Mouse (Mus musculus) stomach, embryonic 15.5 days (tissue): ENCODE measurements around the gene Cplane1. TPM values are rescaled to one million over a fixed set of nuclear protein-coding genes. Genes with fewer than 3 reads are reported as not detected.
"Not testable (repeated sequence)": the region's sequence is repeated elsewhere in the genome, so short reads cannot be mapped to it uniquely, and the experiment has no call there.

ENCODE experiments used
- ATAC-seq: fragments of 200-750 bp; cut with Nextera tagmentation; 2 replicates; pipeline ENCODE4 v1.8.0; 2017; ENCODE audit warnings: low read depth, moderate number of reproducible peaks, moderate TSS enrichment; ENCODE audit not compliant: insufficient read depth, low FRiP score
- H3K27ac ChIP-seq: fragments of 300-500 bp; sonication (generic); 2 replicates; pipeline ENCODE4 v1.5.1; 2015; ENCODE audit warnings: mild to moderate bottlenecking, inconsistent platforms
- H3K27me3 ChIP-seq: fragments of 300-500 bp; sonication (generic); replicated peaks from 2 replicates; pipeline ENCODE4 v1.6.1; 2015; ENCODE audit warnings: inconsistent platforms
- H3K36me3 ChIP-seq: fragments of 300-500 bp; sonication (generic); 2 replicates; pipeline ENCODE4 v1.6.1; 2015; ENCODE audit warnings: inconsistent platforms
- H3K4me1 ChIP-seq: fragments of 300-500 bp; sonication (generic); 2 replicates; pipeline ENCODE4 v1.6.1; 2015; ENCODE audit warnings: inconsistent platforms
- H3K4me2 ChIP-seq: fragments of 300-500 bp; sonication (generic); 2 replicates; pipeline ENCODE4 v1.6.1; 2015; ENCODE audit warnings: mild to moderate bottlenecking, inconsistent platforms
- H3K4me3 ChIP-seq: fragments of 300-500 bp; sonication (generic); replicated peaks from 2 replicates; pipeline ENCODE4 v1.5.1; 2015; ENCODE audit warnings: inconsistent platforms
- H3K9ac ChIP-seq: fragments of 300-500 bp; sonication (generic); 2 replicates; pipeline ENCODE4 v1.6.1; 2015; ENCODE audit warnings: inconsistent platforms
- H3K9me3 ChIP-seq: fragments of 300-500 bp; sonication (generic); 2 replicates; pipeline ENCODE4 v1.6.1; 2016; ENCODE audit warnings: inconsistent platforms
- WGBS: fragments of 180-500 bp; shearing (Covaris S2); methylation state at CpG from one replicate; pipeline ENCODE4 v1.1.7; 2015; 5-methylcytosine and 5-hydroxymethylcytosine counted together
- polyA plus RNA-seq: library from polyadenylated mRNA; unstranded; fragments of >200 nt; fragmentation: Nextera tagmentation; extraction: Ambion mirVana; gene quantifications from 2 replicates; pipeline ENCODE4 v1.2.1, GENCODE M21; 2015

The Cplane1 gene
- polyA plus RNA-seq, 1 experiment from 2014 or later: 7.3 TPM

DNA sequence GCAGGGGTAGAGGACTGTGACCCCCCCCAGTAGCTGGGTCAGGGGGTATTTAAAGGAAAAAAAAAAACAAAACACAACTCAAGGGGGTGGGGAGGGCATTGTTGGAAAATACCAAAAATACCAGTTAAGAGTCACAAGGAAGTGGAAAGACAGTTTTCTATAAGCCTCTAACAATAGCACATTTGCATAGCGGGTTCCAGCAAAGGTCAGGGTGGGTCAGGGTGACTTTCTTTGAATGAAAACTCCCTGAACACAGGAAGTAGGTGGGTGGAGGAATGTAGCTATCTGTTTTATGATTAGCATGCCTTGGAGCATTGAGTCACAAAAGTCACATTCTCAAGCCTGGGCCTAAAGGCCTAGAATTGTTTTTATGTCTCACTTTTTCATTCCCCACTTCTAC lies 65.3 kb downstream of the Cplane1 start:
- H3K4me2 ChIP-seq, H3K27me3 ChIP-seq, H3K4me1 ChIP-seq, H3K9ac ChIP-seq, H3K27ac ChIP-seq, ATAC-seq, H3K9me3 ChIP-seq, H3K4me3 ChIP-seq: not testable (repeated sequence)
- H3K36me3 ChIP-seq: peaks cover 22% of the 10 kb centered on the region
- WGBS: 79% methylated on average over 1 of the region's 1 CpGs

GRCm38 (mm10) chr15:8265946-8266345 lies 97.0 kb downstream of the Cplane1 start:
- Histone ChIP-seq H3K4me3 (no peak overlapping the region), H3K36me3 (peaks cover 14% of the 10 kb centered on the region), H3K27ac (no peak overlapping the region), H3K4me1 (no peaks in the 10 kb centered on the region), H3K9me3 (no peaks in the 10 kb centered on the region), H3K4me2 (no peak overlapping the region), H3K27me3 (no peaks in the 10 kb centered on the region), H3K9ac (no peak overlapping the region)
- 68% methylated on average over 3 of the region's 3 CpGs for WGBS
- no peak for ATAC-seq

DNA sequence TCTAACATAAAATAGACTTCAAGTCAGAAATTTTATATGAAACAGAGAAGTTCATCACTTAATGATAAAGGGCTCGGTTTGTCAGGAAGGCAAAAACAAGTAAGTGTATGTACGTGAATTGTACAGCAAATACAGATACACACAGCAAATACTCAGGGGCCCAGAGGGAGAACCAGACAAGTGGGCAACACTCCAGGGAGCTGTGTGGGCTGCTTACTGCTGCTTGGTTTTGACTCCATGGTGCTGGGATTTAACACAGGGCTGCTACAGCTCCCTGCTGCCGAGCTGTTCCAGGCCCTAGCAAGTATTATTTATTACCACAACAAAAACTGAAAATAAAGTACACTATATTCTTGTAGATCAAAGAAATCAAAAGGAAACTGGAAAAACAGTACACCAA lies 98.3 kb downstream of the Cplane1 start:
- Histone ChIP-seq H3K4me1 (no peaks in the 10 kb centered on the region), H3K36me3 (peaks cover 24% of the 10 kb centered on the region), H3K9ac (no peak overlapping the region), H3K9me3 (no peaks in the 10 kb centered on the region), H3K4me3 (no peak overlapping the region), H3K4me2 (no peak overlapping the region), H3K27me3 (no peaks in the 10 kb centered on the region), H3K27ac (no peak overlapping the region)
- no peak for ATAC-seq
- 83% methylated on average over 3 of the region's 3 CpGs for WGBS

DNA sequence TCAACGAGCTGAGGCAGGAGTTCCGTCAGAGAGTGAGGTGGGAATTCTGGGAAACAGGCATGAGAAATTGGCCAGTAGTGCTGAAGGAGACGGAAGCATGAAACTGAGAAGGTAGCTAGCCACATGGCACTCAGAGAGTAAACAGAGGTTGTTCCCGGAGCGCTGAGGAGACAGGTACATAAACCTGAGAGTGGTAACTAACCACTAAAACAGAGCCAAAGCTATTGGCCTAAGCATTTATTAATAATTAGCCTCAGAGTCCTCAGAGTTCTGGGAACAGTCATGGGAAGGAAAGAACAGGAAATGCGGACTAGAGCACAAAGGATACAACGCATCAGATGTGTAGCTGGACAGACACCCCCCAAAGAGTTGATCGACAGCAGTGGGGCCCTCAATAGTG lies 99.3 kb downstream of the Cplane1 start:
- Histone ChIP-seq H3K9me3 (no peaks in the 10 kb centered on the region), H3K4me1 (no peaks in the 10 kb centered on the region), H3K27ac (no peak overlapping the region), H3K27me3 (no peaks in the 10 kb centered on the region), H3K4me3 (no peak overlapping the region), H3K36me3 (peaks cover 26% of the 10 kb centered on the region), H3K4me2 (no peak overlapping the region), H3K9ac (no peak overlapping the region)
- 82% methylated on average over 8 of the region's 8 CpGs for WGBS
- ATAC-seq: no peak

DNA sequence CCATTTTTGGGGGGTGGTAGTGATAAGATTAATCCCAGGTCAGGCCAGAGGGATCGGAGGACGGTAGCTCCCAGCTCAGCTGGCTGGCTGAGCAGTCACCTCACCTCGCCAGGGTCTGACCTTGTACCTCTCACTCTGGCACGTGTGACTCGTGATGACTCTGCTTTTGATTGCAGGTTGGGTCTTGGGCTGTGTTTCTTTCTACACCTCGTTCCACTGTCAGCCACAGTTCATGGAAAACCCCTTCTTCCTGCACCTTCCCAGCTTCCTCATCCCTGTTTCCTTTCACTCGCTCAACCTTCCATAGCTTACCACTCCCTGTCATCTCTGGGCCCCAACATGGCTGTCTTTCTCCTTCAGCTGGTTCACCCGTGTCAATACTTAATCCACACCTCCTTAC lies 103.0 kb downstream of the Cplane1 start:
- no peak for ATAC-seq
- Histone ChIP-seq H3K4me1 (no peaks in the 10 kb centered on the region), H3K4me2 (no peak overlapping the region), H3K4me3 (no peak overlapping the region), H3K27ac (no peak overlapping the region), H3K9me3 (no peaks in the 10 kb centered on the region), H3K9ac (no peak overlapping the region), H3K27me3 (no peaks in the 10 kb centered on the region), H3K36me3 (peaks cover 22% of the 10 kb centered on the region; the same call in 1 of the 2 replicates)
- 80% methylated on average over 8 of the region's 8 CpGs for WGBS

- not testable (repeated sequence) for H3K4me1 ChIP-seq, ATAC-seq, H3K36me3 ChIP-seq, H3K4me3 ChIP-seq, H3K4me2 ChIP-seq, H3K9ac ChIP-seq, H3K27me3 ChIP-seq, H3K27ac ChIP-seq, H3K9me3 ChIP-seq
- WGBS: 88% methylated on average over 4 of the region's 4 CpGs
Measured at GRCm38 (mm10) chr15:8277916-8278315, 109.0 kb downstream of the Cplane1 start.

- H3K27ac ChIP-seq: no peak overlapping the region
- no peaks in the 10 kb centered on the region for H3K36me3 ChIP-seq
- H3K4me3 ChIP-seq: peak overlapping the region; percentile 45
- ATAC-seq: peak; percentile 65; the same call in 1 of the 2 replicates
- no peaks in the 10 kb centered on the region for H3K9me3 ChIP-seq
- WGBS: 33% methylated on average over 16 of the region's 17 CpGs
- peak overlapping the region; percentile 68 for H3K4me2 ChIP-seq
- no peaks in the 10 kb centered on the region for H3K4me1 ChIP-seq
- H3K27me3 ChIP-seq: no peaks in the 10 kb centered on the region
- H3K9ac ChIP-seq: no peak overlapping the region
Measured at GRCm38 (mm10) chr15:8279320-8279779, 110.4 kb downstream of the Cplane1 start.

GRCm38 (mm10) chr15:8279929-8280610 lies 111.2 kb downstream of the Cplane1 start:
- Histone ChIP-seq H3K4me1 (no peaks in the 10 kb centered on the region), H3K9me3 (no peaks in the 10 kb centered on the region), H3K4me3 (peak overlapping the region; percentile 45), H3K9ac (no peak overlapping the region), H3K27ac (no peak overlapping the region), H3K27me3 (no peaks in the 10 kb centered on the region), H3K4me2 (peak overlapping the region; percentile 68), H3K36me3 (no peaks in the 10 kb centered on the region)
- WGBS: 49% methylated on average over 20 of the region's 20 CpGs
- peak; percentile 72; the same call in 1 of the 2 replicates for ATAC-seq

GRCm38 (mm10) chr15:8281701-8282100 lies 112.8 kb downstream of the Cplane1 start:
- Histone ChIP-seq H3K9me3 (no peaks in the 10 kb centered on the region), H3K27me3 (no peaks in the 10 kb centered on the region), H3K4me3 (no peak overlapping the region), H3K9ac (no peak overlapping the region), H3K4me2 (no peak overlapping the region), H3K36me3 (no peaks in the 10 kb centered on the region), H3K4me1 (no peaks in the 10 kb centered on the region), H3K27ac (no peak overlapping the region)
- no peak for ATAC-seq
- WGBS: 69% methylated on average over 7 of the region's 7 CpGs

- Histone ChIP-seq H3K4me2 (no peak overlapping the region), H3K9ac (no peak overlapping the region), H3K4me1 (no peaks in the 10 kb centered on the region), H3K9me3 (no peaks in the 10 kb centered on the region), H3K4me3 (no peak overlapping the region), H3K36me3 (no peaks in the 10 kb centered on the region), H3K27me3 (no peaks in the 10 kb centered on the region), H3K27ac (no peak overlapping the region)
- no peak for ATAC-seq
- 83% methylated on average over 2 of the region's 2 CpGs for WGBS
Measured at GRCm38 (mm10) chr15:8282155-8282554, 113.2 kb downstream of the Cplane1 start.

- H3K9ac ChIP-seq: no peak overlapping the region
- H3K9me3 ChIP-seq: no peaks in the 10 kb centered on the region
- no peak for ATAC-seq
- no peak overlapping the region for H3K27ac ChIP-seq
- H3K36me3 ChIP-seq: peaks cover 23% of the 10 kb centered on the region
- 93% methylated on average over 14 of the region's 14 CpGs for whole genome bisulfite sequencing
- no peaks in the 10 kb centered on the region for H3K4me1 ChIP-seq
- H3K4me3 ChIP-seq: no peak overlapping the region
- H3K27me3 ChIP-seq: no peaks in the 10 kb centered on the region
- no peak overlapping the region for H3K4me2 ChIP-seq
Measured at GRCm38 (mm10) chr15:8291251-8291650, 122.3 kb downstream of the Cplane1 start.

DNA sequence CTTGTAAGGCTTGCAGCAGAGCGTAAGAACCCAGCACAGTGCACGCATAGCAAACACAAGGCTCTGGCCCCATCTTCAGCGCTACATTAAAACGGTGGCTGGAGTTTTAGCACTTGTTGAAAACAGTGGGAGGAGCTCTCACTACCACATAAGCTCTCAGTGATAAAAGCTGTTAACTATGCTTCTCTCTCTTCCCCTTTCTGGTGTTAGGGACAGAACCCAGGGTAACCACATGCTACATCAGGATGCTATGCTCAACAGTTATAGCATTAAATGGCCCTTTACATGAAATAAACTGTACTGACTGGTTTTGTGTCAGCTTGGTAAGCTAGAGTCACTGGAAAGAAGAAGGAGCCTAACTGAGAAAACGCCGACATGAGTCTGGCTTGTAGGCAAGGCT lies 125.2 kb downstream of the Cplane1 start:
- no peak overlapping the region for H3K4me3 ChIP-seq
- H3K4me2 ChIP-seq: no peak overlapping the region
- H3K36me3 ChIP-seq: peaks cover 35% of the 10 kb centered on the region
- H3K27ac ChIP-seq: no peak overlapping the region
- 89% methylated on average over 6 of the region's 6 CpGs for WGBS
- H3K4me1 ChIP-seq: no peaks in the 10 kb centered on the region
- H3K9me3 ChIP-seq: no peaks in the 10 kb centered on the region
- H3K9ac ChIP-seq: no peak overlapping the region
- H3K27me3 ChIP-seq: no peaks in the 10 kb centered on the region
- ATAC-seq: no peak

- Histone ChIP-seq H3K36me3 (peaks cover 33% of the 10 kb centered on the region), H3K27me3 (no peaks in the 10 kb centered on the region), H3K9me3 (no peaks in the 10 kb centered on the region), H3K9ac (no peak overlapping the region), H3K4me3 (no peak overlapping the region), H3K4me2 (no peak overlapping the region), H3K27ac (no peak overlapping the region), H3K4me1 (no peaks in the 10 kb centered on the region)
- ATAC-seq: no peak
- WGBS: 90% methylated on average over 10 of the region's 10 CpGs
Measured at GRCm38 (mm10) chr15:8302944-8303343, 134.0 kb downstream of the Cplane1 start.
